Comparison of ENCODE assay signal across 20 mouse cellular contexts in genomic region chr9:71599861-71600260, GRCm38 (mm10). TPM values are rescaled to one million over a fixed set of nuclear protein-coding genes. Genes with fewer than 3 reads are reported as not detected.
A peak's percentile ranks its signal among the peaks of the same experiment; 100 is the strongest.
DNase-seq lines count a peak whose midpoint lies in the region; ATAC-seq and TF ChIP-seq lines count a peak whose summit lies in the region.
"Had no signal": no experiment of that assay in that cellular context is flagged by ENCODE, and none has a peak within 500 bp of the region (broad histone marks: within the 10 kb centered on the region; RNA-seq: fewer than 3 reads in every experiment).

No protein-coding gene starts in this region.

- H3K9ac ChIP-seq in heart, postnatal 0 days (replicated peaks; ENCODE audit: low read depth, low read length) = no peak overlapping the region
- H3K9ac ChIP-seq in kidney, postnatal 0 days (ENCODE audit: low read depth, low read length) = no peak overlapping the region
- no peak overlapping the region for H3K9ac ChIP-seq in lung, postnatal 0 days (replicated peaks; ENCODE audit: low read depth)
- H3K9ac ChIP-seq: forebrain, embryonic 13.5 days; forebrain, postnatal 0 days had no signal

- 49% methylated on average over 7 of the region's 7 CpGs for WGBS in cerebellum, adult 2 months
- 50% methylated on average over 7 of the region's 7 CpGs for whole genome bisulfite sequencing in heart, postnatal 0 days
- WGBS in kidney, postnatal 0 days = 63% methylated on average over 7 of the region's 7 CpGs
- WGBS in lung, postnatal 0 days = 54% methylated on average over 7 of the region's 7 CpGs

- H3K27ac ChIP-seq in cerebellum, adult 2 months (ENCODE audit: insufficient read depth, low read length) = no peak overlapping the region
- no peak overlapping the region for H3K27ac ChIP-seq in heart, postnatal 0 days (ENCODE audit: low read depth)
- no peak overlapping the region for H3K27ac ChIP-seq in kidney, postnatal 0 days
- H3K27ac ChIP-seq in lung, postnatal 0 days (ENCODE audit: low read length) = no peak overlapping the region
- H3K27ac ChIP-seq: embryonic facial prominence, embryonic 10.5 days; forebrain, embryonic 13.5 days had no signal

- DNase-seq in cerebellum, postnatal 10 days = peak; percentile 66 to 70
- no peak for DNase-seq in cerebellum, adult 2 months
- no peak for DNase-seq in heart, postnatal 0 days (ENCODE audit: low spot score)
- DNase-seq in heart, adult 9 months (ENCODE audit: low spot score in 2 of 2) = no peak
- DNase-seq in kidney, postnatal 0 days (ENCODE audit: low spot score) = peak; percentile 28
- no peak for DNase-seq in kidney, postnatal 14 days
- no peak for DNase-seq in lung, postnatal 0 days (ENCODE audit: low spot score)
- no peak for DNase-seq in lung, postnatal 14 days
- DNase-seq: adrenal gland, adult 8-10 months; adrenal gland, postnatal 36 days; B cell, adult 2 months; cerebellum, adult 8-10 months; forebrain, postnatal 0 days; gastrocnemius, postnatal 14 days; heart, postnatal 36 days had no signal

- no peaks in the 10 kb centered on the region for H3K27me3 ChIP-seq in cerebellum, adult 2 months (ENCODE audit: control insufficient read depth, insufficient read depth, low read length)
- H3K27me3 ChIP-seq in heart, postnatal 0 days (ENCODE audit: control insufficient read depth, insufficient read depth, low read length) = no peaks in the 10 kb centered on the region
- H3K27me3 ChIP-seq in kidney, postnatal 0 days (ENCODE audit: insufficient read depth, low read length) = no peaks in the 10 kb centered on the region
- H3K27me3 ChIP-seq in lung, postnatal 0 days (replicated peaks; ENCODE audit: insufficient read depth, low read length) = no peaks in the 10 kb centered on the region

- no peaks in the 10 kb centered on the region for H3K36me3 ChIP-seq in heart, postnatal 0 days (replicated peaks; ENCODE audit: control insufficient read depth, insufficient read depth, low read length)
- no peaks in the 10 kb centered on the region for H3K36me3 ChIP-seq in kidney, postnatal 0 days (ENCODE audit: insufficient read depth, low read length)
- H3K36me3 ChIP-seq in lung, postnatal 0 days (ENCODE audit: insufficient read depth, low read length) = no peaks in the 10 kb centered on the region
- H3K36me3 ChIP-seq: embryonic facial prominence, embryonic 10.5 days; G1E had no signal

- no peaks in the 10 kb centered on the region for H3K4me1 ChIP-seq in cerebellum, adult 2 months (ENCODE audit: control insufficient read depth, insufficient read depth, low read length)
- H3K4me1 ChIP-seq in heart, postnatal 0 days (ENCODE audit: control insufficient read depth, insufficient read depth) = peaks cover 25% of the 10 kb centered on the region; the same call in 1 of the 2 replicates
- no peaks in the 10 kb centered on the region for H3K4me1 ChIP-seq in kidney, postnatal 0 days (replicated peaks; ENCODE audit: insufficient read depth, low read length)
- H3K4me1 ChIP-seq in lung, postnatal 0 days (ENCODE audit: insufficient read depth, low read depth, low read length) = no peaks in the 10 kb centered on the region
- H3K4me1 ChIP-seq: forebrain, embryonic 13.5 days had no signal

- no peak for TF ChIP-seq POLR2A in cerebellum, adult 2 months (IDR thresholded peaks at IDR 0.05; ENCODE audit: borderline replicate concordance, insufficient read depth, low read length)

- no peak for TF ChIP-seq EP300 in heart, postnatal 0 days (IDR thresholded peaks at IDR 0.05; ENCODE audit: low read depth)
- no peak for TF ChIP-seq EP300 in lung, postnatal 0 days (IDR thresholded peaks at IDR 0.05)

- no peak overlapping the region for H3K4me3 ChIP-seq in cerebellum, adult 2 months (replicated peaks; ENCODE audit: insufficient read depth, low read depth, low read length)
- no peak overlapping the region for H3K4me3 ChIP-seq in heart, postnatal 0 days (ENCODE audit: low read depth, low read length)
- no peak overlapping the region for H3K4me3 ChIP-seq in kidney, postnatal 0 days (replicated peaks; ENCODE audit: low read depth, low read length)
- H3K4me3 ChIP-seq in lung, postnatal 0 days (ENCODE audit: low read depth, low read length) = no peak overlapping the region
- H3K4me3 ChIP-seq: embryonic facial prominence, embryonic 10.5 days; forebrain, embryonic 13.5 days had no signal

- peak; percentile 17; the same call in 1 of the 2 replicates for ATAC-seq in heart, postnatal 0 days (ENCODE audit: insufficient read depth, low read depth)
- no peak for ATAC-seq in kidney, postnatal 0 days (replicated peaks; ENCODE audit: low FRiP score, low read depth)
- ATAC-seq in lung, postnatal 0 days = 0 out of 2 replicates have a peak, but pooled peaks have one; percentile 43
- ATAC-seq: CD4-positive, CD25-positive, alpha-beta regulatory T cell, adult 4 months; forebrain, embryonic 13.5 days; forebrain, postnatal 0 days; hindbrain, embryonic 16.5 days had no signal

- no peak for TF ChIP-seq CTCF in cerebellum, adult 2 months (IDR thresholded peaks at IDR 0.05; ENCODE audit: borderline replicate concordance, insufficient read depth, low read depth, low read length)
- no peak for TF ChIP-seq CTCF in heart, postnatal 0 days (IDR thresholded peaks at IDR 0.05; ENCODE audit: low read depth)
- TF ChIP-seq CTCF in kidney, postnatal 0 days (IDR thresholded peaks at IDR 0.05; ENCODE audit: low read depth) = no peak
- TF ChIP-seq CTCF in lung, postnatal 0 days (IDR thresholded peaks at IDR 0.05) = no peak

- H3K4me2 ChIP-seq in heart, postnatal 0 days (ENCODE audit: low read depth, low read length) = no peak overlapping the region
- no peak overlapping the region for H3K4me2 ChIP-seq in kidney, postnatal 0 days (ENCODE audit: low read length)
- H3K4me2 ChIP-seq in lung, postnatal 0 days (replicated peaks; ENCODE audit: low read depth, low read length) = no peak overlapping the region
- H3K4me2 ChIP-seq: forebrain, embryonic 13.5 days had no signal

- no peaks in the 10 kb centered on the region for H3K9me3 ChIP-seq in heart, postnatal 0 days (replicated peaks; ENCODE audit: control insufficient read depth, low read length)
- no peaks in the 10 kb centered on the region for H3K9me3 ChIP-seq in kidney, postnatal 0 days (replicated peaks; ENCODE audit: low read length)
- no peaks in the 10 kb centered on the region for H3K9me3 ChIP-seq in lung, postnatal 0 days (ENCODE audit: low read length)
- H3K9me3 ChIP-seq: embryonic facial prominence, embryonic 10.5 days; forebrain, embryonic 13.5 days; G1E had no signal

RNA-seq across cellular contexts. Expression of gene Myzap, which starts 7.7 kb away (rescaled TPM):
- 0.92 and 0.98 TPM in 2 replicates for polyA plus RNA-seq in cerebellum, adult 2 months (2012; rRNA removed)
- 196 and 240 TPM in 2 replicates for total RNA-seq in heart, postnatal 0 days (2014; rRNA removed; ENCODE audit: low replicate concordance)
- polyA plus RNA-seq in heart, postnatal 0 days (2015; fragmentation: Nextera tagmentation; extraction: Ambion mirVana) = 301 and 341 TPM in 2 replicates
- 14.8 and 16.9 TPM in 2 replicates for polyA plus RNA-seq in kidney, postnatal 0 days (2015; fragmentation: Nextera tagmentation; extraction: Ambion mirVana)
- polyA plus RNA-seq in lung, postnatal 0 days (2015; fragmentation: Nextera tagmentation; extraction: Ambion mirVana) = 126 and 136 TPM in 2 replicates
- polyA plus RNA-seq: G1E had no signal

Comparison
In these comparisons a context has a peak if more than half of its experiments do, and no peak if none do; other contexts are left out.
1. DNase-seq: peak in cerebellum, postnatal 10 days (2 of 2) and kidney, postnatal 0 days (single experiment); none in cerebellum, adult 2 months (0 of 2), heart, postnatal 0 days (single experiment), heart, adult 9 months (0 of 2), kidney, postnatal 14 days (single experiment), lung, postnatal 0 days (single experiment) and lung, postnatal 14 days (single experiment).